In the genomic region with DNA sequence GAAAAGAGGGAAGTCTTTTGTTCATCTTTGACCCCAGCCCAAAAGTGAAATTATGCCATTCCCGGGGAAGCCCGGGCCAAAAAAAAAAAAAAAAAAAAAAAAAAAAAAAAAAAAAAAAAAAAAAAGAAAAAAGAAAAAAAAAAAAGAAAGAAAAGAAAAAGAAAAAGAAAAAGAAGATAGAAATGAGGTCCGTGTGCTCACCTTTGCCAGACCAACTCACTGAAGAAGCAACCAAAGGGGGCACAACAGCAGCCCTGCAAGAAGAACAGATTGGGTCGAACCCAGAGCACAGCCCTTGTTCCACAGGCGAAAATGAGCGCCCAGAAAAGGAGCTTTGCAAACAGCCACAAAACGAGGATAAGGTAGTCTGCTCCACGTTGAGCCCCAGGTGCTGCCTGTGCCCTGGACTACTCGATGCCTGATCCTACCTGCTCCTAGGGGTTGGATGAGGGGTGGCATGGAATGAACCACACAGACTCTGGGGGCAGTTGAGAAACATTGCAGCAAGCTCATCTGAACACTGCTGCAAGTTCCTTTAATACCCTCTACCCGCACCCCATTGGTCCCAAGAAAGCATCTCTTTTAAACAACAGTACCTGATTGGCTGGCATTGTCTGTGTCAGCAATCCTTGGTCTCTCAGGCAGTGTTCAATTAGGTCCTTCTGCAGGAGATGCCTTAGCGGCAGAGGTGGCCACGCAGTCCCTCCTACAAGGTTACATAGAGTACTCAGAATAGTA, we compare ENCODE assay signal across 34 mouse cellular contexts. TPM values are rescaled to one million over a fixed set of nuclear protein-coding genes. Genes with fewer than 3 reads are reported as not detected.
DNase-seq lines count a peak whose midpoint lies in the region; ATAC-seq and TF ChIP-seq lines count a peak whose summit lies in the region.
"Had no signal": no experiment of that assay in that cellular context is flagged by ENCODE, and none has a peak within 500 bp of the region (broad histone marks: within the 10 kb centered on the region; RNA-seq: fewer than 3 reads in every experiment).

No protein-coding gene starts in this region.

- in situ Hi-C loops in ES-E14 (cut with MboI; ENCODE audit: low sequenced_read_pairs in 2 of 2, unreplicated experiment in 2 of 2) = no loop called here

- no peak overlapping the region for H3K27ac ChIP-seq in ES-E14 (ENCODE audit: insufficient read depth, low read depth, low read length, poor library complexity, severe bottlenecking)
- H3K27ac ChIP-seq: embryonic facial prominence, embryonic 13.5 days; gastrocnemius, adult 2 months; heart, adult 2 months; hindbrain, embryonic 15.5 days; kidney, embryonic 15.5 days; layer of hippocampus, adult 2 months; limb, embryonic 13.5 days; liver, embryonic 12.5 days; macrophage; neural tube, embryonic 12.5 days; stomach, postnatal 0 days had no signal

- no peaks in the 10 kb centered on the region for H3K36me3 ChIP-seq in ES-E14 (ENCODE audit: control insufficient read depth, insufficient read depth, low read length, poor library complexity, severe bottlenecking)
- H3K36me3 ChIP-seq: embryonic facial prominence, embryonic 13.5 days; heart, embryonic 12.5 days; hindbrain, embryonic 15.5 days; kidney, embryonic 15.5 days; limb, embryonic 13.5 days; liver, embryonic 12.5 days; neural tube, embryonic 12.5 days had no signal

- peak; percentile 2 for DNase-seq in CD4-positive, CD25-positive, alpha-beta regulatory T cell, adult 2 months (ENCODE audit: low read depth, low spot score)
- DNase-seq in 3134 (ENCODE audit: extremely low read depth, insufficient read length, low spot score) (peak; percentile 5), ES-E14 (ENCODE audit: low read depth, low spot score) (no peak), NIH3T3 (ENCODE audit: low read depth) (peak; percentile 5)
- DNase-seq in thymus, postnatal 10 days (ENCODE audit: low spot score in 2 of 2) = no peak
- DNase-seq in lung, postnatal 25 days (ENCODE audit: low spot score) = no peak
- no peak for DNase-seq in cerebellum, postnatal 4 days (ENCODE audit: low spot score in 2 of 2)
- DNase-seq: adrenal gland, adult 2 months; cerebellum, adult 8-10 months; cerebellum, postnatal 36 days; gastrocnemius, adult 2 months; gastrocnemius, postnatal 36 days; heart, adult 2 months; kidney, adult 18-20 months; kidney, postnatal 36 days; lung, adult 18-20 months; right cerebral cortex, adult 18-20 months; spleen, adult 18-20 months had no signal

- H3K4me3 ChIP-seq in ES-E14 (ENCODE audit: insufficient read depth in 1 of 2, low read depth in 1 of 2, low read length in 2 of 2, poor library complexity in 1 of 2, severe bottlenecking in 1 of 2) = no peak overlapping the region
- H3K4me3 ChIP-seq: embryonic facial prominence, embryonic 13.5 days; gastrocnemius, adult 2 months; heart, adult 2 months; heart, embryonic 12.5 days; hindbrain, embryonic 15.5 days; kidney, embryonic 15.5 days; layer of hippocampus, adult 2 months; limb, embryonic 13.5 days; liver, embryonic 12.5 days; neural tube, embryonic 12.5 days had no signal

- H3K9ac ChIP-seq in ES-E14 (ENCODE audit: insufficient read depth, low read depth, low read length, poor library complexity, severe bottlenecking) = no peak overlapping the region
- H3K9ac ChIP-seq: embryonic facial prominence, embryonic 13.5 days; heart, embryonic 12.5 days; hindbrain, embryonic 15.5 days; kidney, embryonic 15.5 days; limb, embryonic 13.5 days; liver, embryonic 12.5 days; neural tube, embryonic 12.5 days had no signal

- ATAC-seq in CD4-positive, CD25-positive, alpha-beta regulatory T cell, adult 4 months = no peak
- ATAC-seq: activated CD4-positive, CD25-positive, alpha-beta regulatory T cell, adult 4 months; forebrain, embryonic 16.5 days; inflammation-experienced regulatory T-cells, adult 6 months; liver, embryonic 12.5 days; lung, postnatal 0 days; midbrain, embryonic 16.5 days had no signal

- H3K4me1 ChIP-seq in ES-E14 (ENCODE audit: control insufficient read depth in 2 of 2, insufficient read depth in 2 of 2, low read length in 2 of 2, poor library complexity in 1 of 2) = no peaks in the 10 kb centered on the region
- H3K4me1 ChIP-seq: embryonic facial prominence, embryonic 13.5 days; heart, embryonic 12.5 days; hindbrain, embryonic 15.5 days; kidney, embryonic 15.5 days; limb, embryonic 13.5 days; liver, embryonic 12.5 days; neural tube, embryonic 12.5 days had no signal

- no peaks in the 10 kb centered on the region for H3K9me3 ChIP-seq in ES-E14 (ENCODE audit: control insufficient read depth, insufficient read depth, low read depth, low read length)
- H3K9me3 ChIP-seq: embryonic facial prominence, embryonic 13.5 days; hindbrain, embryonic 15.5 days; liver, embryonic 12.5 days; neural tube, embryonic 12.5 days had no signal

TF ChIP-seq in ES-E14, 5 proteins besides CTCF, POLR2A, EP300 and RAD21:
- TF ChIP-seq ZNF384 (IDR thresholded peaks at IDR 0.05; ENCODE audit: low read depth, low read length) = peak; percentile 77
- TF ChIP-seq HCFC1 (IDR thresholded peaks at IDR 0.05; ENCODE audit: borderline replicate concordance, insufficient read depth, low read length) = no peak
- no peak for TF ChIP-seq CHD2 (IDR thresholded peaks at IDR 0.05; ENCODE audit: low read depth, low read length)
- no peak for TF ChIP-seq MAFK (IDR thresholded peaks at IDR 0.05; ENCODE audit: insufficient read depth, low read depth, low read length)
- TF ChIP-seq ZC3H11A (IDR thresholded peaks at IDR 0.05; ENCODE audit: borderline replicate concordance, low read depth, low read length) = no peak

RNA-seq across cellular contexts. Expression of a gene that starts 45.1 kb away (rescaled TPM):
- polyA plus RNA-seq in CD4-positive, CD25-positive, alpha-beta regulatory T cell, adult 4 months (2017; shearing (Covaris generic)) = 1 to 10 TPM; 1.8 to 4.1 TPM
- total RNA-seq in ES-E14 (2012; rRNA removed) = 21.5 and 25.2 TPM in 2 replicates

Comparison
In these comparisons a context has a peak if more than half of its experiments do, and no peak if none do; other contexts are left out.
1. DNase-seq: peak in CD4-positive, CD25-positive, alpha-beta regulatory T cell, adult 2 months (single experiment), 3134 (single experiment) and NIH3T3 (single experiment); none in ES-E14 (single experiment), thymus, postnatal 10 days (0 of 2), lung, postnatal 25 days (single experiment) and cerebellum, postnatal 4 days (0 of 2).